Mouse (Mus musculus): Measurements from ENCODE around the gene Gbx1. TPM values are rescaled to one million over a fixed set of nuclear protein-coding genes. Genes with fewer than 3 reads are reported as not detected.

Gene Gbx1
- polyA plus RNA-seq, 1 experiment: 0.05 TPM

- WGBS: 90% methylated on average over 5 of the region's 5 CpGs
Measured at GRCm38 (mm10) chr5:24536511-24536910, 9.5 kb upstream of the Gbx1 start.

GRCm38 (mm10) chr5:24535731-24536130 lies 8.7 kb upstream of the Gbx1 start:
- no peak overlapping the region for H3K4me3 ChIP-seq (ENCODE audit: control insufficient read depth, insufficient read depth, low read length)
- no peaks in the 10 kb centered on the region; the same call in 1 of the 2 replicates for H3K27me3 ChIP-seq (ENCODE audit: control insufficient read depth, insufficient read depth, low read length)
- no peak for TF ChIP-seq CTCF (IDR thresholded peaks at IDR 0.05; ENCODE audit: borderline replicate concordance, control insufficient read depth, extremely low read depth, insufficient read depth, low read length, poor library complexity)
- no peak for TF ChIP-seq POLR2A (IDR thresholded peaks at IDR 0.05; ENCODE audit: control insufficient read depth, extremely low read depth, insufficient read depth, low read length, poor library complexity)
- DNase-seq: no peak
- H3K4me1 ChIP-seq (replicated peaks; ENCODE audit: control insufficient read depth, insufficient read depth, low read length): no peaks in the 10 kb centered on the region
- H3K36me3 ChIP-seq (ENCODE audit: control insufficient read depth, insufficient read depth, low read length): no peaks in the 10 kb centered on the region
- WGBS: 87% methylated on average over 3 of the region's 3 CpGs
- H3K27ac ChIP-seq (ENCODE audit: control insufficient read depth, insufficient read depth, low read length): no peak overlapping the region

More at GRCm38 (mm10) chr5:24536511-24536910, 9.5 kb upstream of the Gbx1 start:
- Histone ChIP-seq H3K27me3 (ENCODE audit: control insufficient read depth, insufficient read depth, low read length) (no peaks in the 10 kb centered on the region; the same call in 1 of the 2 replicates), H3K4me3 (ENCODE audit: control insufficient read depth, insufficient read depth, low read length) (no peak overlapping the region), H3K4me1 (replicated peaks; ENCODE audit: control insufficient read depth, insufficient read depth, low read length) (no peaks in the 10 kb centered on the region), H3K36me3 (ENCODE audit: control insufficient read depth, insufficient read depth, low read length) (no peaks in the 10 kb centered on the region), H3K27ac (ENCODE audit: control insufficient read depth, insufficient read depth, low read length) (no peak overlapping the region)
- DNase-seq: no peak
- TF ChIP-seq CTCF (IDR thresholded peaks at IDR 0.05; ENCODE audit: borderline replicate concordance, control insufficient read depth, extremely low read depth, insufficient read depth, low read length, poor library complexity) (no peak), POLR2A (IDR thresholded peaks at IDR 0.05; ENCODE audit: control insufficient read depth, extremely low read depth, insufficient read depth, low read length, poor library complexity) (no peak)

- no peak for TF ChIP-seq POLR2A (IDR thresholded peaks at IDR 0.05; ENCODE audit: control insufficient read depth, extremely low read depth, insufficient read depth, low read length, poor library complexity)
- TF ChIP-seq CTCF (IDR thresholded peaks at IDR 0.05; ENCODE audit: borderline replicate concordance, control insufficient read depth, extremely low read depth, insufficient read depth, low read length, poor library complexity): no peak
- 58% methylated on average over 5 of the region's 5 CpGs for WGBS
- Histone ChIP-seq H3K27me3 (ENCODE audit: control insufficient read depth, insufficient read depth, low read length) (no peaks in the 10 kb centered on the region; the same call in 1 of the 2 replicates), H3K4me1 (replicated peaks; ENCODE audit: control insufficient read depth, insufficient read depth, low read length) (no peaks in the 10 kb centered on the region), H3K36me3 (ENCODE audit: control insufficient read depth, insufficient read depth, low read length) (no peaks in the 10 kb centered on the region), H3K4me3 (ENCODE audit: control insufficient read depth, insufficient read depth, low read length) (no peak overlapping the region), H3K27ac (ENCODE audit: control insufficient read depth, insufficient read depth, low read length) (no peak overlapping the region)
- no peak for DNase-seq
Measured at GRCm38 (mm10) chr5:24534292-24534691, 7.3 kb upstream of the Gbx1 start.

- Histone ChIP-seq H3K4me1 (replicated peaks; ENCODE audit: control insufficient read depth, insufficient read depth, low read length) (no peaks in the 10 kb centered on the region), H3K4me3 (ENCODE audit: control insufficient read depth, insufficient read depth, low read length) (no peak overlapping the region), H3K27ac (ENCODE audit: control insufficient read depth, insufficient read depth, low read length) (no peak overlapping the region), H3K36me3 (ENCODE audit: control insufficient read depth, insufficient read depth, low read length) (no peaks in the 10 kb centered on the region), H3K27me3 (ENCODE audit: control insufficient read depth, insufficient read depth, low read length) (no peaks in the 10 kb centered on the region; the same call in 1 of the 2 replicates)
- TF ChIP-seq CTCF (IDR thresholded peaks at IDR 0.05; ENCODE audit: borderline replicate concordance, control insufficient read depth, extremely low read depth, insufficient read depth, low read length, poor library complexity) (no peak), POLR2A (IDR thresholded peaks at IDR 0.05; ENCODE audit: control insufficient read depth, extremely low read depth, insufficient read depth, low read length, poor library complexity) (no peak)
- DNase-seq: no peak
- WGBS: 80% methylated on average over 11 of the region's 11 CpGs
Measured at GRCm38 (mm10) chr5:24533391-24533790, 6.4 kb upstream of the Gbx1 start.

GRCm38 (mm10) chr5:24530042-24530689 lies 3.2 kb upstream of the Gbx1 start:
- H3K36me3 ChIP-seq (ENCODE audit: control insufficient read depth, insufficient read depth, low read length): no peaks in the 10 kb centered on the region
- 0 out of 2 replicates have a peak, but pooled peaks cover 3% of the 10 kb centered on the region for H3K4me1 ChIP-seq (replicated peaks; ENCODE audit: control insufficient read depth, insufficient read depth, low read length)
- H3K27ac ChIP-seq (ENCODE audit: control insufficient read depth, insufficient read depth, low read length): no peak overlapping the region
- peak; percentile 100 for TF ChIP-seq CTCF (IDR thresholded peaks at IDR 0.05; ENCODE audit: borderline replicate concordance, control insufficient read depth, extremely low read depth, insufficient read depth, low read length, poor library complexity)
- no peak for TF ChIP-seq POLR2A (IDR thresholded peaks at IDR 0.05; ENCODE audit: control insufficient read depth, extremely low read depth, insufficient read depth, low read length, poor library complexity)
- no peak overlapping the region for H3K4me3 ChIP-seq (ENCODE audit: control insufficient read depth, insufficient read depth, low read length)
- WGBS: 20% methylated on average over 24 of the region's 24 CpGs
- H3K27me3 ChIP-seq (ENCODE audit: control insufficient read depth, insufficient read depth, low read length): peaks cover 19% of the 10 kb centered on the region
- peak; percentile 88 for DNase-seq

- Histone ChIP-seq H3K27ac (ENCODE audit: control insufficient read depth, insufficient read depth, low read length) (no peak overlapping the region), H3K27me3 (ENCODE audit: control insufficient read depth, insufficient read depth, low read length) (peaks cover 25% of the 10 kb centered on the region), H3K4me1 (replicated peaks; ENCODE audit: control insufficient read depth, insufficient read depth, low read length) (0 out of 2 replicates have a peak, but pooled peaks cover 3% of the 10 kb centered on the region), H3K4me3 (ENCODE audit: control insufficient read depth, insufficient read depth, low read length) (no peak overlapping the region), H3K36me3 (ENCODE audit: control insufficient read depth, insufficient read depth, low read length) (no peaks in the 10 kb centered on the region)
- TF ChIP-seq CTCF (IDR thresholded peaks at IDR 0.05; ENCODE audit: borderline replicate concordance, control insufficient read depth, extremely low read depth, insufficient read depth, low read length, poor library complexity) (no peak), POLR2A (IDR thresholded peaks at IDR 0.05; ENCODE audit: control insufficient read depth, extremely low read depth, insufficient read depth, low read length, poor library complexity) (no peak)
- DNase-seq: no peak
- 32% methylated on average over 6 of the region's 6 CpGs for WGBS
Measured at GRCm38 (mm10) chr5:24527780-24528179, 778 bp upstream of the Gbx1 start.
